Mouse (Mus musculus): ENCODE results near the gene Gm3573.
"Not testable (repeated sequence)": the region's sequence is repeated elsewhere in the genome, so short reads cannot be mapped to it uniquely, and the experiment has no call there.

Gm3573 gene

GRCm38 (mm10) chr14:42190691-42191090 is at the start of gene Gm3573:
TSS of gene Gm3573 (minus strand) at chr14:42190791.
- not testable (repeated sequence) for DNase-seq (ENCODE audit: inconsistent ontology term)

- DNase-seq (ENCODE audit: inconsistent ontology term) = not testable (repeated sequence)
Measured at GRCm38 (mm10) chr14:42216766-42217537, 26.4 kb upstream of the Gm3573 start.

GRCm38 (mm10) chr14:42183936-42184335 is 6.7 kb downstream of the Gm3573 start:
- DNase-seq (ENCODE audit: inconsistent ontology term) = not testable (repeated sequence)

- DNase-seq (ENCODE audit: inconsistent ontology term) = not testable (repeated sequence)
Measured at GRCm38 (mm10) chr14:42162522-42162921, 28.1 kb downstream of the Gm3573 start, which contains the start of gene Gm17027. TSS of gene Gm17027 (minus strand) at chr14:42162622.
